Mouse (Mus musculus) layer of hippocampus, adult 9-10 months (tissue): ENCODE results near the gene Cbx6.

Experiments
- DNase-seq: peaks from one replicate; pipeline ENCODE4 v3.0.0; 2022; ENCODE audit warnings: low spot score

The Cbx6 gene

GRCm38 (mm10) chr15:79803533-79804351 is 30.7 kb downstream of the Cbx6 start:
- no peak for DNase-seq

- DNase-seq, result no peak
These were observed 32.2 kb downstream of the Cbx6 start for GRCm38 (mm10) chr15:79802304-79802703.

- no peak for DNase-seq
These were observed 32.8 kb downstream of the Cbx6 start for GRCm38 (mm10) chr15:79801646-79802045.

GRCm38 (mm10) chr15:79800701-79801100 is 33.8 kb downstream of the Cbx6 start:
- DNase-seq, result no peak

- no peak for DNase-seq
These were observed 35.9 kb downstream of the Cbx6 start for GRCm38 (mm10) chr15:79798591-79798990.

- no peak for DNase-seq
These were observed 36.8 kb downstream of the Cbx6 start for GRCm38 (mm10) chr15:79797680-79798079.

GRCm38 (mm10) chr15:79797096-79797495 is 37.4 kb downstream of the Cbx6 start:
- no peak for DNase-seq

- DNase-seq, result no peak
These were observed 38.2 kb downstream of the Cbx6 start for GRCm38 (mm10) chr15:79796256-79796655.

GRCm38 (mm10) chr15:79794173-79794572 is 40.3 kb downstream of the Cbx6 start:
- no peak for DNase-seq

- no peak for DNase-seq
These were observed 41.4 kb downstream of the Cbx6 start for GRCm38 (mm10) chr15:79793076-79793475.

GRCm38 (mm10) chr15:79792455-79792854 is 42.0 kb downstream of the Cbx6 start:
- no peak for DNase-seq

- no peak for DNase-seq
These were observed 43.0 kb downstream of the Cbx6 start for GRCm38 (mm10) chr15:79791502-79791901.

- no peak for DNase-seq
These were observed 43.6 kb downstream of the Cbx6 start for GRCm38 (mm10) chr15:79790905-79791304.

GRCm38 (mm10) chr15:79790111-79790510 is 44.4 kb downstream of the Cbx6 start:
- DNase-seq, result no peak

GRCm38 (mm10) chr15:79787815-79788214 is 46.7 kb downstream of the Cbx6 start:
- no peak for DNase-seq

GRCm38 (mm10) chr15:79785056-79785455 is 49.4 kb downstream of the Cbx6 start:
- no peak for DNase-seq

GRCm38 (mm10) chr15:79777749-79778148 is 56.7 kb downstream of the Cbx6 start, which contains the start of gene Dnal4:
Dnal4 (minus strand) TSS chr15:79777849.
- no peak for DNase-seq

- DNase-seq, result no peak
These were observed 58.8 kb downstream of the Cbx6 start for GRCm38 (mm10) chr15:79775662-79776061.

- DNase-seq, result peak; percentile 96
These were observed 60.1 kb downstream of the Cbx6 start for GRCm38 (mm10) chr15:79774117-79775027.
